ENCODE assay signal across 7 mouse cellular contexts in genomic region chr17:15395997-15396675, GRCm38 (mm10). TPM values are rescaled to one million over a fixed set of nuclear protein-coding genes. Genes with fewer than 3 reads are reported as not detected.
DNase-seq lines count a peak whose midpoint lies in the region; ATAC-seq and TF ChIP-seq lines count a peak whose summit lies in the region.

Gene Fam120b, plus strand, starts transcription at chr17:15396202.

- no peaks in the 10 kb centered on the region; the same call in 1 of the 2 replicates for H3K36me3 ChIP-seq in embryonic facial prominence, embryonic 10.5 days (replicated peaks)
- H3K36me3 ChIP-seq in intestine, postnatal 0 days (ENCODE audit: control insufficient read depth, insufficient read depth) = no peaks in the 10 kb centered on the region
- H3K36me3 ChIP-seq in midbrain, embryonic 12.5 days = no peaks in the 10 kb centered on the region
- no peaks in the 10 kb centered on the region for H3K36me3 ChIP-seq in small intestine, adult 2 months (ENCODE audit: control insufficient read depth, insufficient read depth, low read length)

- no peaks in the 10 kb centered on the region for H3K9me3 ChIP-seq in embryonic facial prominence, embryonic 10.5 days
- H3K9me3 ChIP-seq in intestine, postnatal 0 days (ENCODE audit: control insufficient read depth) = no peaks in the 10 kb centered on the region
- H3K9me3 ChIP-seq in midbrain, embryonic 12.5 days = no peaks in the 10 kb centered on the region

- peak within 1 kb of the TSS; percentile 88 for H3K4me3 ChIP-seq in embryonic facial prominence, embryonic 10.5 days
- peak within 1 kb of the TSS; percentile 70 for H3K4me3 ChIP-seq in intestine, postnatal 0 days (ENCODE audit: low read depth, low read length)
- peak within 1 kb of the TSS; percentile 67 for H3K4me3 ChIP-seq in midbrain, embryonic 12.5 days
- H3K4me3 ChIP-seq in small intestine, adult 2 months (ENCODE audit: low read depth, low read length) = peak within 1 kb of the TSS; percentile 93

- H3K4me1 ChIP-seq in embryonic facial prominence, embryonic 10.5 days = peaks cover 23% of the 10 kb centered on the region
- peaks cover 8% of the 10 kb centered on the region for H3K4me1 ChIP-seq in intestine, postnatal 0 days (replicated peaks; ENCODE audit: control insufficient read depth, insufficient read depth, low read length)
- peaks cover 24% of the 10 kb centered on the region for H3K4me1 ChIP-seq in midbrain, embryonic 12.5 days
- H3K4me1 ChIP-seq in small intestine, adult 2 months (ENCODE audit: control insufficient read depth, insufficient read depth, insufficient read length, low read length) = peaks cover 5% of the 10 kb centered on the region; the same call in 1 of the 2 replicates

- peak; percentile 73 for TF ChIP-seq POLR2A in small intestine, adult 2 months (IDR thresholded peaks at IDR 0.05; ENCODE audit: low read depth, low read length)

- DNase-seq in adrenal gland, postnatal 14 days = peak; percentile 92
- DNase-seq in embryonic facial prominence, embryonic 10.5 days (ENCODE audit: low spot score) = peak; percentile 87
- peak; percentile 72 for DNase-seq in gonadal fat pad, adult 2 months (ENCODE audit: low read depth)
- peak; percentile 78 for DNase-seq in left cerebral cortex, postnatal 4 days

- peak within 1 kb of the TSS; percentile 80 for H3K9ac ChIP-seq in intestine, postnatal 0 days (ENCODE audit: low read depth, low read length)
- H3K9ac ChIP-seq in midbrain, embryonic 12.5 days (replicated peaks) = peak within 1 kb of the TSS; percentile 79

- no peak for TF ChIP-seq CTCF in intestine, postnatal 0 days (IDR thresholded peaks at IDR 0.05; ENCODE audit: low read depth)
- TF ChIP-seq CTCF in small intestine, adult 2 months (IDR thresholded peaks at IDR 0.05; ENCODE audit: extremely low read depth, insufficient read length, insufficient replicate concordance, low read depth, low read length) = no peak

- peak; percentile 96 for ATAC-seq in intestine, postnatal 0 days
- peak; percentile 96 for ATAC-seq in midbrain, embryonic 12.5 days (ENCODE audit: low FRiP score, low read depth)

- peaks cover 21% of the 10 kb centered on the region; the same call in 1 of the 2 replicates for H3K27me3 ChIP-seq in embryonic facial prominence, embryonic 10.5 days (replicated peaks; ENCODE audit: low read depth, poor library complexity, severe bottlenecking)
- H3K27me3 ChIP-seq in intestine, postnatal 0 days (replicated peaks; ENCODE audit: control insufficient read depth, insufficient read depth, low read length) = no peaks in the 10 kb centered on the region
- peaks cover 15% of the 10 kb centered on the region; the same call in 1 of the 2 replicates for H3K27me3 ChIP-seq in midbrain, embryonic 12.5 days
- H3K27me3 ChIP-seq in small intestine, adult 2 months (ENCODE audit: control insufficient read depth, insufficient read depth, low read length) = no peaks in the 10 kb centered on the region

- H3K27ac ChIP-seq in embryonic facial prominence, embryonic 10.5 days (replicated peaks) = peak within 1 kb of the TSS; percentile 90
- peak within 1 kb of the TSS; percentile 90 for H3K27ac ChIP-seq in intestine, postnatal 0 days (ENCODE audit: low read depth, low read length)
- peak within 1 kb of the TSS; percentile 88 for H3K27ac ChIP-seq in midbrain, embryonic 12.5 days (replicated peaks)
- H3K27ac ChIP-seq in small intestine, adult 2 months (ENCODE audit: insufficient read depth, low read depth, low read length) = peak within 1 kb of the TSS; percentile 93

- H3K4me2 ChIP-seq in intestine, postnatal 0 days (replicated peaks; ENCODE audit: low read depth) = peak within 1 kb of the TSS; percentile 89
- peak within 1 kb of the TSS; percentile 71 for H3K4me2 ChIP-seq in midbrain, embryonic 12.5 days (replicated peaks)

- intact Hi-C loops in left cerebral cortex, postnatal 4 days (cut with DNase I) = no loop called here

- WGBS in embryonic facial prominence, embryonic 10.5 days = under 1% methylated on average over 31 of the region's 31 CpGs
- WGBS in intestine, postnatal 0 days = under 1% methylated on average over 31 of the region's 31 CpGs
- under 1% methylated on average over 31 of the region's 31 CpGs for WGBS in midbrain, embryonic 12.5 days
- under 1% methylated on average over 31 of the region's 31 CpGs for WGBS in small intestine, adult 2 months

RNA-seq across cellular contexts. Expression of gene Fam120b, which starts in this region (rescaled TPM):
- total RNA-seq in adrenal gland, postnatal 14 days (2021) = 17.3 and 18.4 TPM in 2 replicates
- 26.9 and 27.3 TPM in 2 replicates for polyA plus RNA-seq in embryonic facial prominence, embryonic 10.5 days (2016; fragmentation: Nextera tagmentation; extraction: Ambion mirVana)
- polyA plus RNA-seq in gonadal fat pad, adult 2 months (2012; rRNA removed) = 12.7 and 15.1 TPM in 2 replicates
- 11.5 and 13.6 TPM in 2 replicates for polyA plus RNA-seq in intestine, postnatal 0 days (2015; fragmentation: Nextera tagmentation; extraction: Ambion mirVana)
- total RNA-seq in left cerebral cortex, postnatal 4 days (2021) = 10 to 100 TPM; 39.8 to 40.4 TPM
- 40.4 and 44.3 TPM in 2 replicates for polyA plus RNA-seq in midbrain, embryonic 12.5 days (2016; fragmentation: Nextera tagmentation; extraction: Ambion mirVana)
- 5.3 and 7.6 TPM in 2 replicates for polyA plus RNA-seq in small intestine, adult 2 months (2012; rRNA removed)

Comparison
In these comparisons a context has a peak if more than half of its experiments do, and no peak if none do; other contexts are left out.
1. Peak in every context shown above with its lines: DNase-seq, ATAC-seq, H3K4me3 ChIP-seq and H3K27ac ChIP-seq.